Mouse (Mus musculus) cerebellum, adult 2 months (tissue): ENCODE measurements around the gene Tmem184b.

Experiments
- CTCF ChIP-seq: fragments of 200-500 bp; IDR thresholded peaks from 2 replicates; pipeline ENCODE4 v1.5.1; 2011; ENCODE audit warnings: low read depth, mild to moderate bottlenecking, control low read depth, low read length, moderate library complexity, borderline replicate concordance; ENCODE audit not compliant: insufficient read depth
- POLR2A ChIP-seq: fragments of 200-500 bp; IDR thresholded peaks from 2 replicates; pipeline ENCODE4 v1.6.1; 2011; ENCODE audit warnings: low read length, control low read depth, borderline replicate concordance; ENCODE audit not compliant: insufficient read depth

- TF ChIP-seq POLR2A, result no peak
- no peak for TF ChIP-seq CTCF
Observed at GRCm38 (mm10) chr15:79387611-79388010, 15.8 kb downstream of the Tmem184b start.
